In the genomic region with DNA sequence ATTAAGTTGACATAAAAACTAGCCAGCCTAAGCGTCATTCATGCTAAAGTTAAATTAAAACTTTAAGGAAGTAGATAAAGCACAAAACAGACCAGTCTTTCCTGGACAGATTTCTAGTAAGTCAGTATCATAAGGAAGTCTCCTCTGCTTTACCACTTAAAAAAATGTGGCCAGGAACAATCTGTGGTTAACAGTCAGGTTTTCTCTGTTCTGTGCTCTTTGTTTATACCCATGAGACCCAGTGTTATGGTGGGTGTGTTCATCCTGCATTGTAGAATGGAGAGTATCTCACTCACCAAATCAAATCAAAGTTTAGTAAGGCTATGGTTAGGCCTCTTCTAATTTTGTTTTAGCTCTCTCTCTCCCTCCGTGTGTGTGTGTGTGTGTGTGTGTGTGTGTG, we compare ENCODE assay signal across 17 mouse cellular contexts. TPM values are rescaled to one million over a fixed set of nuclear protein-coding genes. Genes with fewer than 3 reads are reported as not detected.
DNase-seq lines count a peak whose midpoint lies in the region; ATAC-seq lines count a peak whose summit lies in the region.
"Had no signal": no experiment of that assay in that cellular context is flagged by ENCODE, and none has a peak within 500 bp of the region (broad histone marks: within the 10 kb centered on the region; RNA-seq: fewer than 3 reads in every experiment).

No protein-coding gene starts in this region.

- WGBS in midbrain, embryonic 14.5 days = 82% methylated on average over 2 of the region's 2 CpGs

- H3K9ac ChIP-seq in midbrain, embryonic 14.5 days (replicated peaks; ENCODE audit: low read length) = no peak overlapping the region
- H3K9ac ChIP-seq: forebrain, postnatal 0 days; lung, embryonic 15.5 days; neural tube, embryonic 13.5 days had no signal

- no peaks in the 10 kb centered on the region for H3K36me3 ChIP-seq in midbrain, embryonic 14.5 days (ENCODE audit: control insufficient read depth, insufficient read depth, low read length)
- H3K36me3 ChIP-seq: limb, embryonic 10.5 days; lung, embryonic 15.5 days; neural tube, embryonic 13.5 days had no signal

- no peaks in the 10 kb centered on the region for H3K27me3 ChIP-seq in midbrain, embryonic 14.5 days (ENCODE audit: control insufficient read depth, insufficient read depth, low read length)
- H3K27me3 ChIP-seq: lung, embryonic 15.5 days; neural tube, embryonic 13.5 days had no signal

- no peak overlapping the region for H3K4me3 ChIP-seq in midbrain, embryonic 14.5 days (replicated peaks; ENCODE audit: low read depth, low read length)
- H3K4me3 ChIP-seq: limb, embryonic 10.5 days; lung, embryonic 15.5 days; megakaryocyte, embryonic 14.5 days; neural tube, embryonic 13.5 days had no signal

- H3K9me3 ChIP-seq in midbrain, embryonic 14.5 days (ENCODE audit: control insufficient read depth, low read length) = no peaks in the 10 kb centered on the region
- H3K9me3 ChIP-seq: limb, embryonic 10.5 days; lung, embryonic 15.5 days; neural tube, embryonic 13.5 days had no signal

- H3K4me2 ChIP-seq in midbrain, embryonic 14.5 days (ENCODE audit: low read length) = no peak overlapping the region
- H3K4me2 ChIP-seq: lung, embryonic 15.5 days; neural tube, embryonic 13.5 days had no signal

- DNase-seq in 416B (ENCODE audit: low read depth) = peak; percentile 79
- peak; percentile 16 to 21 for DNase-seq in B cell, adult 2 months
- peak; percentile 65 for DNase-seq in T-cell, adult 2 months (ENCODE audit: low spot score)
- DNase-seq in midbrain, embryonic 14.5 days = no peak
- DNase-seq in cerebellum, adult 11-12 months = no peak
- DNase-seq in ovary, postnatal 14 days (ENCODE audit: low spot score) = no peak
- DNase-seq: adrenal gland, postnatal 36 days; cerebellum, postnatal 25 days; forebrain, postnatal 0 days; gastrocnemius, postnatal 10 days; heart, postnatal 36 days had no signal

- ATAC-seq in megakaryocyte, adult 5-6 weeks (ENCODE audit: poor library complexity, severe bottlenecking) = peak; percentile 10; the same call in 1 of the 2 replicates
- ATAC-seq in midbrain, embryonic 14.5 days (ENCODE audit: low FRiP score, low TSS enrichment) = no peak
- ATAC-seq: forebrain, postnatal 0 days; hindbrain, postnatal 0 days had no signal

- H3K27ac ChIP-seq in midbrain, embryonic 14.5 days (replicated peaks; ENCODE audit: low read depth, low read length) = no peak overlapping the region
- H3K27ac ChIP-seq: hindbrain, postnatal 0 days; limb, embryonic 10.5 days; lung, embryonic 15.5 days; neural tube, embryonic 13.5 days had no signal

- peaks cover 20% of the 10 kb centered on the region for H3K4me1 ChIP-seq in midbrain, embryonic 14.5 days (ENCODE audit: control insufficient read depth, insufficient read depth, low read length)

RNA-seq across cellular contexts. Expression of a gene that starts 3.7 kb away (rescaled TPM):
- total RNA-seq in megakaryocyte, adult 5-6 weeks (2015) = 17.8 and 23.2 TPM in 2 replicates
- 13.0 and 14.1 TPM in 2 replicates for total RNA-seq in megakaryocyte, adult 5-6 weeks (2017)
- 40.5 and 44.5 TPM in 2 replicates for polyA plus RNA-seq in midbrain, embryonic 14.5 days (2014; fragmentation: Nextera tagmentation; extraction: Ambion mirVana)

RNA-seq across cellular contexts. Expression of a gene that starts 4.7 kb away (rescaled TPM):
- total RNA-seq in megakaryocyte, adult 5-6 weeks (2015) = 6.6 and 7.3 TPM in 2 replicates
- 6.1 and 6.7 TPM in 2 replicates for total RNA-seq in megakaryocyte, adult 5-6 weeks (2017)
- 13.4 and 18.1 TPM in 2 replicates for polyA plus RNA-seq in midbrain, embryonic 14.5 days (2014; fragmentation: Nextera tagmentation; extraction: Ambion mirVana)

Comparison
In these comparisons a context has a peak if more than half of its experiments do, and no peak if none do; other contexts are left out.
1. DNase-seq: peak in 416B (single experiment), B cell, adult 2 months (2 of 2) and T-cell, adult 2 months (single experiment); none in midbrain, embryonic 14.5 days (single experiment), cerebellum, adult 11-12 months (single experiment) and ovary, postnatal 14 days (single experiment).